Mouse (Mus musculus) bone marrow macrophage, adult 2 months (primary cell): ENCODE results near the gene Gtf2i. TPM values are rescaled to one million over a fixed set of nuclear protein-coding genes. Genes with fewer than 3 reads are reported as not detected.
A peak's percentile ranks its signal among the peaks of the same experiment; 100 is the strongest.

Experiments
- H3K27ac ChIP-seq: 2 replicates; pipeline ENCODE4 v1.5.1; 2012; ENCODE audit warnings: low read depth, low read length; ENCODE audit not compliant: insufficient read depth
- H3K4me1 ChIP-seq: 2 replicates; pipeline ENCODE4 v1.6.1; 2012; ENCODE audit warnings: low read length; ENCODE audit not compliant: control insufficient read depth, insufficient read depth
- H3K4me3 ChIP-seq: 2 replicates; pipeline ENCODE4 v1.5.1; 2012; ENCODE audit warnings: mild to moderate bottlenecking, low read length, moderate library complexity; ENCODE audit not compliant: insufficient read depth
- CTCF ChIP-seq: IDR thresholded peaks from 2 replicates; pipeline ENCODE4 v1.5.1; 2012; ENCODE audit warnings: low read depth, mild to moderate bottlenecking, low read length, moderate library complexity
- POLR2A ChIP-seq: IDR thresholded peaks from 2 replicates; pipeline ENCODE4 v1.6.1; 2012; ENCODE audit warnings: mild to moderate bottlenecking, low read depth, low read length, borderline replicate concordance
- polyA plus RNA-seq: library from polyadenylated mRNA; stranded (reverse); fragments of >200 nt; gene quantifications from 2 replicates; pipeline ENCODE4 v1.2.4, GENCODE M21; 2012; ENCODE audit not compliant: missing spikeins, insufficient read depth, insufficient read length

The Gtf2i gene
- polyA plus RNA-seq, 1 experiment, result 67.3 TPM

DNA sequence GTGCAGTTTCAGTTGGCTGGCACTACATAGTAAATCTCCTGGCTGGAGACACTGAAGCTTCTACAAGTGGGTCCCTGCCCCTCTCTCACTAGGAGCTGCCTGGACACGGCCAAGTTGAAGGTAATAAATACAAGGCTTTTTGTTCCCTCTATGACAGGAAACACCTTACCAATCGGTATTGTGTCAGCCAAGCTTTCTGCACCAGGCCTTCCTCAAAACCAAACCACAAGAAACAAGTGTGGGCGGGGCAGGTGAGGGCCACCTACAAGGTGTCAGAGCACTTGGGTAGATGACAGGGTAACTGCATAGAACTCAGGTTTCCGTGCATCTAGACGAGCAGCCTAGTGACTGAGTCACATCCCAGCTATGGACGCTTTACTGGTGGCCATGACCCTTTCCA is 77.8 kb downstream of the Gtf2i start:
- no peak overlapping the region for H3K4me3 ChIP-seq
- H3K4me1 ChIP-seq, result peaks cover 33% of the 10 kb centered on the region
- no peak overlapping the region for H3K27ac ChIP-seq
- no peak for TF ChIP-seq CTCF
- no peak for TF ChIP-seq POLR2A

DNA sequence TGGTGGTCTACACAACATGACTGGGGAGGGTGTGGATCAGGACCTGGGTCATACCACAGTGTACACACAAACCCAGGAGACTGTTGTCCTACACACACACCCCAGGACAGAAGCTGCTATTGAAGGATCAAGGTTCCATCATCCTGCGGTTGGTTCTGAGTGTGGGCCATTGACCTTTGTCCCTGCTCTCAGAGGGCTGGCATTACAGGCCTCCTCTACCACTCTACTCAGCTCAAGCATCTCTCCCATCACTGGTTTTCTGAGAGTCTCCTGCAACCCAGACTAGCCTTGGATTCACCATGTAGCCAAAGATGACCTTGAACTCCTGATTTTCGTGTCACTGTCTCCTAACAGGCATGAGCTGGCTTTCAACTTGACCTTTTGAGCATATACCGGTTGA is 78.3 kb downstream of the Gtf2i start:
- no peak for TF ChIP-seq POLR2A
- TF ChIP-seq CTCF, result no peak
- Histone ChIP-seq H3K4me3 (no peak overlapping the region), H3K4me1 (peaks cover 37% of the 10 kb centered on the region), H3K27ac (no peak overlapping the region)

DNA sequence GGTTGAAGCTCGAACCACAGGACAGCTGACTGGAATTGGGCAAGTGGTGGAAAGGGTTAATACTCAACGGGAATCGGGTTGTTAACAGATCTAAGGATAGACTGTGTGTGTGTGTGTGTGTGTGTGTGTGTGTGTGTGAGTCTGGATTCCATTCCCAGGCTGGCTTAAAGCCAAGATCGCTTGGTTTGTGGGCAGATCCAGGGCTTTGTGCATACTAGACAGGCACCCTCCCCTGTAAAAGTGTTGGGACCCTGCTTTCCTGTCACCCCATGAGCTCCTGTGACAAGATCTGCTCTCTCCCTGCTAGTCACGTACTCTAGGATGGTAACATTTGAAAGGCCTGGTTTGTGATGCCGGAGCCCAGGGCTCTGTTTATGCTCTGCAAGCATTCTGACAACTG is 79.4 kb downstream of the Gtf2i start:
- H3K4me3 ChIP-seq, result no peak overlapping the region
- H3K27ac ChIP-seq, result no peak overlapping the region
- TF ChIP-seq POLR2A, result no peak
- TF ChIP-seq CTCF, result no peak
- peaks cover 46% of the 10 kb centered on the region for H3K4me1 ChIP-seq

DNA sequence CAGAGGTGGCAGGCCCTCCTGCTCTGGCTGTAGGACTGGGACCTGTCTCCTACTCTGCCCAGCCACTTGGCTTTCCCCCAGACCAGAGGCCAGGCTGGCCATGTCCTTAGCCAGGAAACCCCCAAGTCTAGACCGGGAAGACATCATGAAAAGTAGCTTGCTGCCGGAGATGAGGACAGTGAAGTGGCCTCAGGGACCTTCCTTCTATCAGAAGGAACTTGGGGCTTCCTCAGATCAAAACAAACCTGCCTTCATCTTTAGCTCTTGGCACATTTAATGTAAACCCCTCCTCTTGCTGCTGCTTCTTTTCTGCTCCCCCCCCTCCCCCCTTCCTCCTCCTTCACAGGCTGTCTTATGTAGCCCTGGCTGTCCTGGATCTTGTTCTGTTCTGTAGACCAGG is 80.4 kb downstream of the Gtf2i start:
- H3K4me1 ChIP-seq, result peaks cover 48% of the 10 kb centered on the region
- TF ChIP-seq CTCF (no peak), POLR2A (no peak)
- H3K4me3 ChIP-seq, result no peak overlapping the region
- H3K27ac ChIP-seq, result peak overlapping the region; percentile 91

DNA sequence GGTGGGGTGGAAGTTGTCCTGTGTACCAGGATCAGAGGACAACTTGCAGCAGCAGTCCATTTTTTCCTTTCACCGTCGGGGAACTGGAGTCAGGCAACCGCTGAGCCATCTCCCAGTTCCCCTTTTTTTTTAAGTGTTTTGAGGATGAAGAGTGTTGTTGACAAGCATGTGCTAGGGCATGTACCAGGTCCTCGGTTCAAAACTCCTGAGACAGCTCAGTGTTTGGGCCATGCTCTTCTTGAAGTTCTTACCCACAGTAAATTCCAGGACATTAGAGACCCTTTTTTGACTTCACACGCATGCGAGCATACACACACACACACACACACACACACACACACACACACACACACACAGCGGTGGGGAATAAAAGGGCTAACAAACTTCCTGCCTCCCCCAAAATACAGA is 81.3 kb downstream of the Gtf2i start:
- Histone ChIP-seq H3K27ac (peak overlapping the region; percentile 91), H3K4me3 (no peak overlapping the region), H3K4me1 (peaks cover 48% of the 10 kb centered on the region)
- TF ChIP-seq CTCF (no peak), POLR2A (no peak)

DNA sequence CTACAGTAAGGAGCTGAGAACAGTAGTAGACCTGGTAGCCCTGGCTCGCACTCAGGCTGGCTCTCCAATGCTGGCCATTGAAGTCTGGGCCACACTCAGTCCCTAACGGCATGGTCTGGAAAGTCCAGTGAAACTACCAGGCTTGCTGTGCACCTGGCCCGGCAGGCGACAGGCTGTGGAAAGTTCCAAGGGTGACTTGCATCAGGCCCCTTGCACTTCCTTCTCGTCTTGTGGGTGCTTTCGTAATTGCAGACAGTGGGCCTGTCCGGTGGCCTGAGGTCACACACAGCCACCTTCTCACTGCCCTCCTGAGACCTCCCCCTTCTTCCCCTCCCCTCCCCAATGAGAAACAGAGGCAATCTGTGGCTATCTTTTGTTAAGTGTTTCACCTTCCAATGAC is 82.0 kb downstream of the Gtf2i start:
- no peak for TF ChIP-seq POLR2A
- TF ChIP-seq CTCF, result no peak
- H3K4me3 ChIP-seq, result peak overlapping the region; percentile 31
- peaks cover 48% of the 10 kb centered on the region for H3K4me1 ChIP-seq
- H3K27ac ChIP-seq, result peak overlapping the region; percentile 91

DNA sequence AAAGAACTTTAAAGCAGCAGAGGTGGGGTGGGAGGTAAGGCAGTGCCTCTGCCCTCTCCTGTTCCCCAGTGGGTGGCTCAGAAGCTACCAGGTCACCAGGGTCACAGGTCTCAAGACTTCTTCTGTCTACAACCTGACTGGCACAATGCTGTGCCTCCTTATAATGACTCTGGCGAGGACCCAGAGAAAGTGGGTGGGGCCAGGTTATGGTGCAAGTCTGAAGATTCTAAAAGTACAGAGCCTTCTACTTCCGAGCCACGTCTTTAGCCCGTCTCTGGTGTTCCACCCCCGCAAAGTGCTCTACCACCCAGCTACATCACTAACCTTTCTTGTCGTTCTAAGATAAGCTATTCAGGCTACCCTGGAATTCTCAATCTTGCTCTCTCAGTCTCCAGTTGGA is 82.4 kb downstream of the Gtf2i start:
- Histone ChIP-seq H3K4me3 (peak overlapping the region; percentile 31; the same call in 1 of the 2 replicates), H3K27ac (peak overlapping the region; percentile 91), H3K4me1 (peaks cover 52% of the 10 kb centered on the region)
- TF ChIP-seq CTCF (no peak), POLR2A (no peak)

DNA sequence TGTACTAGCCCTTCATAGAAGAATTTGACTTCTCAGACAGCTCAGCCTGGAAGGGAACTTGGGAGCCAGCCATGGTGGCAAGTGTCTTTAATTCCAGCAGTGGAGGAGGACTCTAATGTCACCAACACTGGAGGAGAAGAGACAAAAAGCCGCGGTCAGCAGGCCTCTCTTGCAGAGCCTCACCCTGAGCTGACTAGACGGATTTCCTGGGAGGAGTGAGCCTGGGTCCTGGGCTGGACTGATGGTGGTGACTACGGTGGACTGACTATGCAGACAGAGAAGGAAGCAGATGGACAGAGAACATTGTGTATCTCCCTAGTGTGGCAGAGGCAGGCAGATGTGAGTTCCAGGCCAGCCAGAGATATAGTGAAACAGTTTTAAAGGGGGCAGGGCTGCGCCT is 83.2 kb downstream of the Gtf2i start:
- H3K4me3 ChIP-seq, result no peak overlapping the region
- H3K4me1 ChIP-seq, result peaks cover 53% of the 10 kb centered on the region
- peak overlapping the region; percentile 91 for H3K27ac ChIP-seq
- no peak for TF ChIP-seq POLR2A
- TF ChIP-seq CTCF, result no peak

DNA sequence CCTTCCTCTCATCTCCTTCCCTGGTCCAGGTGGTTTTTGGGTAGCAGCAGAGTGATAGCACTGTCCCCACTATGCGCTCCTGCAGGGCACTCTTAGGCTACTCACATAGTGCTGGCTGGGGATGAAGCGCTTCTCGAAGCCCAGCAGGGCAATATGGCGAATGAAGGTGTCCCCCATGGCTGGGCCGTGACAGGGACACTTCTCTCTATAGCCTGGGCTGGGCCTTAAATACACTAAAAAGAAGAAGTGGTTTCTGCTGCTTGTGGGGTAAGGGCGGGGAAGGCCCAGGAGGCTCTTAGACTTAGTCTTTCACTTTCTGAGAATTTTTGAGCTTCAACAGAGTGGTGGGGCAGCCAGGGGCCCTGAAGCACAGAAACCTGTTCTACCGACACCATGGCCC is 85.2 kb downstream of the Gtf2i start, which contains the start of gene Ncf1:
Gene Ncf1, minus strand, starts transcription at position 235 of the 400 bp plus-strand sequence.
- Histone ChIP-seq H3K4me1 (peaks cover 45% of the 10 kb centered on the region), H3K4me3 (peak within 1 kb of the TSS; percentile 87), H3K27ac (peak within 1 kb of the TSS; percentile 98)
- TF ChIP-seq CTCF, result no peak
- TF ChIP-seq POLR2A, result no peak

DNA sequence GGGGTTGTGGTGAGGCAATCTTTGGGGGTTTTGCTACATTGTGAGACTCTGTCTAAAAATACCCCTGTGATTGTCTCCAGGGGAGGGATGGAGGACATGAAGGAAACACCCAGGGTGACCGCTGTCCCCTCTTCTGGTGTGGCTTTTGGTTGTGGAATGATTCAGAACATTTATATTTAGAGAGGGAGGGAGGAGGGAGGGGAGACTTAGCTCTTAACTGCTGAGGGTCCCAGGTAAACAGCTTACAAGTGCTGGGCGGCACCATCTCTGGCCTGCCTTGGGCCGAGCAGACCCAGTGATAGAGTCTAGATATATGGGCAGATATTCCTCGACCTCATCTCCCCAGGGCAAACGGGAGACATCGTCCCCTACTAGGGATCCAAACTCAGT is 86.3 kb downstream of the Gtf2i start:
- H3K4me1 ChIP-seq, result peaks cover 33% of the 10 kb centered on the region
- peak overlapping the region; percentile 86 for H3K27ac ChIP-seq
- H3K4me3 ChIP-seq, result peak overlapping the region; percentile 87

More for the DNA sequence above, 86.3 kb downstream of the Gtf2i start:
- TF ChIP-seq POLR2A (no peak), CTCF (no peak)
